Mouse (Mus musculus) liver (tissue): ENCODE data around the gene Rpn2.
A peak's percentile ranks its signal among the peaks of the same experiment; 100 is the strongest.

Experiments
- DNase-seq: peaks from one replicate; pipeline ENCODE4 v3.0.0-alpha.2; 2020; ENCODE audit warnings: mixed read lengths

Gene Rpn2

DNA sequence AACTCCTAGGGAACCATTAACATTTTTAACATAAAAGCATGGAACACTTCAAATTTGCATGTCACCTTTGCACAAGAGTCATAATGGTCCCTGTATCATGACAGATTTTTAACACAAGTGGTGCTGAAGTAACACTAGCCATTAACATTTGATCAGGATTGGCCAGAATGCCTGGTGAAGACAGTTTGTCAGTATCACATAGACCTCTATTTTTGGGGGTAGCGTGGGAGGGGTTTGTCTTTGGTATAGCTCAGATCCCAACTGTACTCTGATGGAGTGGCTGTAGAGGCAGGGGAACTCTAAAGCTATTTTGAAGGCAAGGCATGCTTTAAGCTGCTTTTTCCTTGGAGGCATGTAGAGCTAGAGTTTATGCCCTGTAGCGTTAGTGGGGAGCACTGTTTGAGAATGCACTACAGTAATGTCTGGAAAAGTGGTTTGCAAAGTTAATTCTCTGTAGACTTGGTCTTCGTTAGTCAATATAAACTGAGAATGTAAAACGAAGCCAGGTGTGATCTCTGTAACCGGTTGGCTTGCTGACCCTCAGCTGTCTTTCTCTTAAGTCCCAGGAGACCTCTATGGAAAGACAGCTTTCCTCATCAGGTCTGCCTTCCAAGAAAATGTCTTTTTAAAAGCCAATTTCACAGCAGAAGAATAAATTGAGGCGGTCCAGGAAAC lies 32.3 kb downstream of the Rpn2 start:
- DNase-seq: no peak

- no peak for DNase-seq
Measured at GRCm38 (mm10) chr2:157313718-157314117, 34.9 kb downstream of the Rpn2 start.

- DNase-seq: no peak
Measured at GRCm38 (mm10) chr2:157314310-157314709, 35.5 kb downstream of the Rpn2 start.

DNA sequence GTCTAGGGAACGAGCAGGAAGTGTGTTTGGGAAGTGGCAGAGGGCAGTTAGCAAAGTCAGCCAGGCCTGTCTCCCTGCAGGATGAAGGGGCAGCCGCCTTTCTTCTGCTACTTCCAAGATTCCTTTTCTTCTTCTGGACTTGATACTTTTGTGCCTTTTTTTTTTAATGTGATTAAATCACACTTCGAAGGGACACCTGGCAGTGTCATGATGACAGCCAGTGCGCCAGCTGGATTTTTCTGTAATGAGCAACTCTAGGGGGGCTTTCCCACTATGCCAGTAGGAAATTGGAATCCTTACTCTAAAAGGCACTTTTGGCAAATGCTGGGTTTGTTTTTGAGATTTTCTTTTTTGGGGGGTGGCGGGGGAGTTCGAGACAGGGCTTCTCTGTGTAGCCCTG lies 36.7 kb downstream of the Rpn2 start:
- DNase-seq: no peak

- DNase-seq: no peak
Measured at GRCm38 (mm10) chr2:157316358-157316933, 37.6 kb downstream of the Rpn2 start.

- no peak for DNase-seq
Measured at GRCm38 (mm10) chr2:157317220-157317619, 38.4 kb downstream of the Rpn2 start.

DNA sequence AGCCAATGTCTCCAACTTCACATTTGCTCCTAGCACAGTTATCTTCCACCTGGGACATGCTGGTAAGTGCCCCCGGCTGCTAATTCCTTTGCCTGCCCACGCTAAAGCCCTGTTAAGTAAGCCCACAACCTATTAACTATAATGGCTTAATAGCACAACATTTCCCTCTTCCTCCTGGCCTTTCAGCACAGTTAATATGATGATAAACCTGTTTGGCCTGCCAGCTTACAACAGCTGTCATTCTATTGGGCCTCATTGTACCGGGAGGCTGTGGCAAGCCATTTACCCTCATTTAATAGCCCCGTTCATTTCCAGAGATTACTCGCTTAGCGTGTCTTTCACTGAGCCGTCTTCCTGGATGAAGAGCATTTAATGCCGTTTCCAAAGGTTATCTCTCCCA lies 41.3 kb downstream of the Rpn2 start:
- DNase-seq: no peak

- no peak for DNase-seq
Measured at GRCm38 (mm10) chr2:157320886-157321285, 42.1 kb downstream of the Rpn2 start.

GRCm38 (mm10) chr2:157322029-157322766 lies 43.4 kb downstream of the Rpn2 start:
- no peak for DNase-seq

GRCm38 (mm10) chr2:157325238-157325637 lies 46.4 kb downstream of the Rpn2 start:
- no peak for DNase-seq

DNA sequence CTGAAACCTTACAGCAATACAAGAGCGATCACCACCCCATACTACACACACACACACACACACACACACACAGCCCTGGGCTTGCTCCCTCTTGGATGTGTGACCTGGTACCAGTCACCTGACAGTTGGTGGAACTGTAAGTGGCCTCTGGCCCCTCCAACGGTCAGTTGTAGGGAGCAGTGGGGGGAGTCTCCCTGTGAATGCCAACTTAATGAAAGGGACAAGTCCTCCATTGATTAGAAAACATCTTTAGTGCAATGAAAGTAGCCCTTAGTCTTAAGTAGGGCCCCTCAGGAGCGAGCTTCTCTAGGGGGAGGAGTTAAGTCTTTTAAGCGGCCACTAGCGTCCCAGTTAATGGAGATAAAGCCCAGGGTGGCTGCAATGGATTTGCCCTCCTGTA lies 49.3 kb downstream of the Rpn2 start:
- DNase-seq: no peak

GRCm38 (mm10) chr2:157328570-157328969 lies 49.8 kb downstream of the Rpn2 start:
- DNase-seq: no peak

GRCm38 (mm10) chr2:157332059-157332458 lies 53.2 kb downstream of the Rpn2 start:
- DNase-seq: no peak

DNA sequence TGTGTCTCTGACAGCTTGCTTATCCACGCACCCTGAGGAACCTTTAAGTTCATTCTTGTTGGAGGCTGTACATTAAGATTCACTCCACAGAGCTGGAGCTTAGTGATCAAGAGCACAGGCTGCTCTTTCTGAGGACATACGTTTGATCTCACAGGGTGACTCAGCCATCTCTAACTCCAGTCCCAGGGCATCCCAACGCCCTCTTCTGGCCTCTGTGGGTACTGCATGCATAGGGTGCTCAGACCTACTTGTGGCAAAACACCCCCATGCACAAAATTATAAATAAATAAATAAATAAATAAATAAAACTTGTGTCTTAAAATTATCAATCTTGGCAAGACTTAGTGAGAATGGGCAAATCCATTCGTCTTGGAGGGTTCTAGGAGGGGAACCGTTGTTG lies 59.8 kb downstream of the Rpn2 start:
- DNase-seq: peak; percentile 79

DNA sequence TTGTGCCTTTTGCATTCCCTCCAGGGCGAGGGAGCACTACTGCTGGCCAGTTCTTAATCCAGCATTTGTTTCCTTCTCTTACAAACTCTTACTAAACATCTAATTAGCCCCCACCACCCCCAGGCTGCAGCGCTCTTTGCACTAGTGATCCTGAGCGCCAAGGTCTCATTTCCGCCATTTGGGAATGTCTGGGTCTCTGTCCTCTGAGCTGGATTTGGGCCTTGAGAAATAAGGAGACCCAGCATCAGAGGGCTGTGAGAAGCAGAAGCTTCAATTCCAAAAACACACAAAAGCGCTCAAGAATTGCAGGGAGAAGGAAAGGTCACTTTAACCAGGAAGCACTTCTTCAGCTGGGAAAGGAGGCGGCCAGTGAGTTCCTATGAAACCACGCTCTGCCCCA lies 60.7 kb downstream of the Rpn2 start:
- DNase-seq: no peak

DNA sequence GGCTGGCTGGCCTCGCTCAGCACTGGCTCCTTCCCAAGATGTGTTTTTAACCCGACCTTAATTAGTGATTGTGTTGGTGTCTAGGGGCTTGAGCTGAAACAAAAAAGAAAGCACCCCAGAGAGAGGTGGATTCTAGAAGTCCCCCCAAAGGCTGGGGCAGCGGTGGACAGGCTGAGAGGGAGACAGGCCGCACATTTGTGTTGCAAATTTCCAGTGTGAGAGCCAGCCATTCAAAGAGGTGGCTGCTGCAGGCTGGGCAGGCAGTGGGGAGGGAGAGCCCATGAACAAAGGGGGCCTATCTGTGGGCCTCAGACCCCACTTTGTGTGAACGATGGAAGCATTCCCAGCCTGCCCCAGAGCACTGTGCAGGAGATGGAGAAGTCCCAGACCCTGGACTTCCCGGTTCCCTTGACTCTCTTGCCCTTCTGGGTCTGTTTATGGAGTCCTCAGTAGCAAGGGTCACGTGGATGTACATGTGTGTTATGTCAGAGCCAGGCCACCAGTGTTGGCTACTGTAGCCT lies 61.5 kb downstream of the Rpn2 start:
- no peak for DNase-seq

- peak; percentile 71 for DNase-seq
Measured at GRCm38 (mm10) chr2:157341554-157342270, 62.9 kb downstream of the Rpn2 start.

GRCm38 (mm10) chr2:157342328-157342926 lies 63.6 kb downstream of the Rpn2 start:
- no peak for DNase-seq

DNA sequence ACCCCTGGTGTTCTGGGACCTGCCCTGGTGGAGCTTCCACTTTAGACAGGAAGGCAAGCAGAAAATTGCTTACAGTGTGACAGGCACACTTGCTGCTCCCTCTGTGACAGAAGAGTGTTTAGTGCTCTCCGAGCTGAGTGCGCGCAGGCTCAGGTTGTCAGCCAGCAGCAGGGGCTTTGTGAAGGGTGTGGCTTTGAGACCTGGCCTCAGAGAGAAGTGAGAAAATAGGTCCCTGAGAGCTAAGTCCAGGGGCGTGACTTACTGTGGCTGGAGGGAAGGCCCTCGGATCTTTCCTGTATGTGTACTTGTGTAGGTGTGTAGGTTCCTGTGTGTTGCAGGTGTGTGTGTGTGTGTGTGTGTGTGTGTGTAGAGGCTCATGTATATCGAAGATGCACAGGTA lies 64.5 kb downstream of the Rpn2 start:
- no peak for DNase-seq

DNA sequence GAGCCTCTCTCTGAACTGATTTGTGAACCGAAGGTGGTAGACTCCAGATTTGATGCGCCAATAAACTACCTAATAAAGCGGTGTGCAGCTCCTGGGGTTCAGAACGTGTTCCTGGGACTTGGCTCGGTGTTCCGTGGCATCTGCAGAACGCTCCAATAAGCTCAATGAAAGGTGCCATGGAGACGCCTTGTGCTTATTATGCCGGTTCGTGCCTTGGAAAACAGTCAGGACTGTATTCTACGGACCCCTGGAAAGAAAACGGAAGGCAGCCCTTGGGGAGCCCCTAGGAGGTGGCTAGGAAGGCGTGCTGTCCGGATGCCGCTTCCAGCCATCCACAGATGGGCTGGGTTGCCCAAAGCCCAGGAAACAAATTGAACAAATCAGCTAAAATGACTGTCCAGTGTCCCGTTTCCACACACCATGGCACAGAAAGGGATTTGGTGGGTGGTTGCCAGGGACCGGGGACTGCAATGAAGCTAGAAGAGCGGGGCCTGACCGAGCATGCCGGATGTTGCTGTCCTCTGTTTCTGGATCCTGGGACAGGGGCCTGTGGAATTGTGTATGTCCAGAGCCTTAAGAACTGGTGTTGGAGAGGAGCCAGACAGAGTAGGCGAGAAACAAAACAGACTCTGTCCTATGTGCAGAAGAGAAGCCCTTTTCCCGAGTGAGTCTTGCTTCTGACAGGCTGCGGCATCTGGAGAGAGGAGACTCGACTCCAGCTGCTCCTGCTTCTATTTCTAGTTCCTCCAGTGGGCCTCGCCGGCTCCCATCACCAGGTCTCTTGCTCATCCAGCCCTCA lies 68.7 kb downstream of the Rpn2 start, which contains the start of gene Ghrh:
Gene Ghrh (minus strand): TSS at position 146 of the 799 bp plus-strand sequence.
- DNase-seq: peak; percentile 15

- no peak for DNase-seq
Measured at GRCm38 (mm10) chr2:157349121-157349778, 70.4 kb downstream of the Rpn2 start.
